Mouse (Mus musculus) right cerebral cortex, postnatal 25 days (tissue): Measurements from ENCODE around the gene Mettl16.

ENCODE experiments used
- DNase-seq: peaks from one replicate; pipeline ENCODE4 v3.0.0; 2022

Mettl16 gene

DNA sequence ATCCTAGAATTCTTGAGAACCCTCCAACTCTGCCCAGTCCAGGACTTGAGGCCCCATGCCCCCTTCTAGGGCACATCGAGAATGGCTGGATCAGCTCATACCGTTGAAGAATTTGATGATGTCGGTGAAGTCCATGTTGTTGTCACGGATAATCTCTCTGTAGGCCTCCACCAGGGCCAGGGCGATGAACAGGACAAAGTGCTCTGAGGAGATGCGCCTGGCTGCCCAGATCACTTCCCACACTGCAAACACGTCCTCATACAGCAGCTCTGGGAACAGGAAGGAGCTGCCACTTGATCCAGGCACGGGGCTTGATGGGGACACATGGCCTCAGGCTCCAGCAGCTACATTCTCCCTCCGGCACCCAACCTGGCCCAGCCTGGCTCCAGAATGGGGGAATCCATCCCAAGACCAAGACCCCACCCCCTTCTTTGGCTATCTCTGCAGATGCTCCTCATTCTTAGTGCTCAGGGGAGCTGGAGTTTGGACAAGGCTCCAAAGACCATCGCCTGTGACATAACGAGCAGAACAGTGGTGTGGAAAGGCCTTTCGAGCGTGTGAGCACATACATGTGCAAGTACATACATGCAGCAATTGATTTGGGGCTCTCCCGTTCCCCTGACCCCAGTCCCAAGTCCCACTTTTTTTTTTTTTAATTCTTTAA, 80.5 kb downstream of the Mettl16 start:
- no peak for DNase-seq

DNA sequence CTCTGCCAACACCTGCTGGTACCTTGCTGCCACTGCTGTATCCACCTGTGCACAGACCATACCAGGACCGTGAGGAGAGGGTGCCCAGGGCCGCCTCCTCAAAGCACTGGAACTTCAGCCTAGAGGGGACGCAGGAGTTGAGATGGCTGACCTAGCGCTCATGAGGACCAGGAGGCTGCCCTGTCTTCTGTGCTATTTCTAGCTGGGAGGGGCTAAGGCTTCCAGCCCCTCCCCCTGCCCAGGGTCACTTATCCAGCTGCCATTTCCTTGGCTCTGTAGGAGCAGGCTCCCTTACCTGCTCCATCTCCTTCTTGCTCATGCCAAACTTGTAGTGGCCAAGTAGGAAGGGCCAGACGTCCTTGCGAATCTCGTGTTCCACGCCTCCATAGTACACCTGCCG, 87.1 kb downstream of the Mettl16 start:
- DNase-seq: no peak

DNA sequence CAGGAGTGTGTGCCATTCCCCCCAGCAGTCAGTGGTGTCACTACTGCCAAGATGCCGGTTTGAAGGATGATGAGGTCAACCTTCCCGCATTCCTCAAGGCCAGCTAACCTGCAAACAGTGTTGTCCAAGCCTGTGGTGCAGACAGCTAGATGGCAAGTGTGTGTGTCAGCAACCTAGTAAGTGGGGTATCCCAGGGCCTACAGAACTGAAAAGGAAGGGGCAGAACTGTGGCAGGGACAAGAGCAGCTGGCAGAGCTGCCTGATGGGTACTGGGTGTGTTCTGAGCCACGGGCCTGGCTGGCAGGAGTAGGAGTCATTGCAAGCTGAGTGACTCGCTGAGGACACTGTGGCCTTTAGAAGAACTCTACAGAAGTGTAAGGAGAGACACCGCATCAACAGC, 91.5 kb downstream of the Mettl16 start:
- no peak for DNase-seq

DNA sequence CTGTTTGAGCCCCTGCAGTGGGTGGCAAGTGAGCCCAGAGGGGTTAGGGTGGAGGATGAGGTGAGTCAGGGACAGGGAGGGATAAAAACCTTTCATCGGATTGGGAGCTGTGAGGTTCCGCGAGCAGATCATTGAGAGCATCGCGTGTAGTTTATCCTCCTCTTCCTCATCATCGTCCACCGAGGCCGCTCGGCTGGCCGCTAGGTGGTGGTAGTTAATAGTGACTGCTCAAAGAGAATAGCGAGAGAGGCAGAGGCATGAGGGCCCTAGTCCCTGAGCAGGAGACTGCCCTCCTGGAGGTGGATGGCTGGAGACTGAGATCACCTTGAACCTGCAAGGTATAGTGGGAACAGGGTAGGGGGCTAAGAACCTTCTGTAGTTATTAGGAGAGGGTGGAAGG, 92.8 kb downstream of the Mettl16 start:
- no peak for DNase-seq

DNA sequence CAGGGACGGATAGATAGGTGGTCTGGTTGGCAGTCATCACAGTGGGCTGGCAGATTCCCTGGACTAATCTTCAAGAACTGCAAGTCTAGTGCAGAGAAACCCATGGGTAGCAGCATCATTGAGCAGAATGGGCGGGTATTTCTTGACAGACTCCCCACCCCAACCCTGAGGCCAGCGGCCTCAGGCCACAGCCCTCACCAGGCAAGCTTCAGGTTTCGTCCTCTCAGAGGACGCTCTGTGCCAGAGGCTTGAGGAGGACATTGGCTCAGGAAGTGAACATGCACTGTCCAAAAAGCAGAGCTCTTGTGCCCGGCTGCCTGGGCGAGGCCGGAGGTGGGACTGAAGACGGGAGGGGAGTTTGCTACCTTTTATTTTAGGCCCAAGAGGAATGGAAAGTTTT, 93.8 kb downstream of the Mettl16 start:
- no peak for DNase-seq

DNA sequence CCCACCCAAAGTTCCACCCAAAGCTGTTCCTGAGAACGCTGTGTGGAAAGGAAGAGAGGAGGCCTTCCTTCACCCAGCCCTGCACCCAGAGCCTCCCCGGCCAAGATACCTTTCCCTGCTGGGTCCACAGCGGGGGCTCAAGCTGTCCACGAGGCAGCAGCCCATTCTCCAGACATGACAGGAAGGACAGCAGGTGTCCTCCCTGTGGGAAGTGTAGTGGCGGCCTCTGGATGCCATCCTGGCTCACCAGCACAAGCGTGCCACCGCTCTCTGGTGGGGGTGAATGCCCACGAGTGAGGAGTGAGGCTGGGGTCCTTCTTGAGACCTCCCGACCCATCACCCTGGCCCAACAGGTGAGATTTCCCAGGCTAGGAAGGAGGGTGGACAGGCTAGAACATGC, 94.6 kb downstream of the Mettl16 start:
- DNase-seq: no peak

DNA sequence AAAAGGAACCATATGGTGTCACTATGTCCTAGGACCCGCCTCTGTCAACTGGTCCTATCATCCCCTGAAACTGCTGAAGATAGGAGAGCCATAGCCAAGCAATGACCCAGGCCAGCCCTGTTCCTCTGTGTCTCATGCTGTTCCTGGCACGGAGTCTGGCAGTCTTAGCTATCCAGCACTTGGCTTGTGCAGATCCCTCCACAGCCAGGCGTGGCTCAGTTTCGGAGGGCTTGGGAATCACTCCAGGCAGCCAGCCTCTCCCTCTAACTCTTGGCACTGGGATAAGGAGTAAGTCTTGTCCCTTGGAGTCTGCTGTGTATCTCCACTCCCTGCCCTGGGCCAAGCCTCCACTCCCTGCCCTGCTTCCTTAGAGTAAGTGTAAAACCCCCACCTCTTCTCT, 96.0 kb downstream of the Mettl16 start:
- peak; percentile 33 for DNase-seq

DNA sequence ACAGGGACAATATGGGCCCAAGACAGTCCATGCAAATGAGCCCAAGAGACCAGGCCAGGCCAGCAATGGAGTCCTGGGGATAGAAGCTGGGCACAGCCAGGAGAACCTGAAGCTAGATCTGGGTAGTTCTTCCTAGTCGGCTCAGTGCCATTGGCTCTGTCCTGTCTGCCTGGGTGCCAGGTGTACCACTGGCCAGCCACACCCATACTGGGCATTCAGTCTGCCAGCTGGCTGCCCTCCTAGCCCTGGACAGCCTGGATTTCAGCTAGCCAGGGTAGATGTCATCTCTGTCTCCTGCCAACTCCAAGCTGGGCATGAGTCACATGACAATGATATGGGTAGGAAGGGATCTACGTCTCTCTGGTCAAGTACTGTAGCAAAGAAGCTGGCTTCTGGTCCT, 96.6 kb downstream of the Mettl16 start:
- DNase-seq: no peak

DNA sequence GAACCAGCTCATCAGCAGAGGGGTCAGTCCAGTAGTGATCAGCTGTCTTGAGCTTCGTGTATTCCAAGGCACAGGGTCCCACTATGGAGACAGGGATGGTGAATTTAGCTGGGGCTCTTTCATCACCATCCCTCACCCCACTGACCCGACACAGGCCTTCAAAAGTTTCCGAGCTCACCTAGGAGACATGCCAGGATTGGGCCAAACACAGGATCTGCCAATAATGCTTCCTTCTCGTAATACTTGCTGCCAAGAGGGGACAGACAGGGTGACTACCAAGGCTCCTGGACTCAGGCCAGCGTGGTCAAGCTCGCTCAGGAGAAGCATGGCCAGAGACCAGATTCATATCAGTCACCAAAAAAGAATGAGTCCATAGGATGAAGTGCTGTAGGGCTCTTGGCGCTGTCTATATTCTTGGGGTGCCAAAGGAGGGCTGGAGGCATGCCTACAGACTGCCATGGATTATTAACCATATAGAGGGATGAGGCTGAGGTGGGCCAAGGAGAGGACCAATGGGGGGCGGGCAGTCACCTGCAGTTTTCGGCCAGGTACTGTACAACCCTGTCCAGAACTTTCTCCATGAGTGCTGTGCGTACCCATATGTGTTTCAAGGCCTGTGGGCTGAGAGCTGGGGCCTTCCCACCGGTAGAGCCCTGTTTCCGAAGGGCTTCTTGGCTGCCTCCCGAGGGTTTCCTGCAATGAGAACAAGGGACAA, 97.6 kb downstream of the Mettl16 start:
- DNase-seq: no peak

DNA sequence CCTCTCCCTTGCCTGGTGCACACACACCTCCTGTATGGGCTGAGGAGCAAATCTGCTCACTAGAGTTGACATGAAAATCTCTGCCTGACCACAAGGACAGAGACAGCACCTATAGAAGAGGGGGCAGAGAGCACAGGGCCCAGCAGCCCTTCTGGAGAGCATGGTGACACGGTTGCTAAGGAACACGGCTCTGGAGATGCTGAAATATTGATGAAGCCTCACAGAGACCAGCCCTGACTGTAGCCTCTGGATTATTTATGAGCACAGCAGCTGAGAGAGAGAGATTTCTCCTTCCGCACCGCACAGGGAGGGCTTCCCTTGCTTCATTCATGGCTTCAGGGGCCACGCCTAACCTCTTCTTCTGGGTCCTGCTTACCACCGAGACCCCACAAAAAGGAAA, 99.0 kb downstream of the Mettl16 start:
- DNase-seq: no peak

DNA sequence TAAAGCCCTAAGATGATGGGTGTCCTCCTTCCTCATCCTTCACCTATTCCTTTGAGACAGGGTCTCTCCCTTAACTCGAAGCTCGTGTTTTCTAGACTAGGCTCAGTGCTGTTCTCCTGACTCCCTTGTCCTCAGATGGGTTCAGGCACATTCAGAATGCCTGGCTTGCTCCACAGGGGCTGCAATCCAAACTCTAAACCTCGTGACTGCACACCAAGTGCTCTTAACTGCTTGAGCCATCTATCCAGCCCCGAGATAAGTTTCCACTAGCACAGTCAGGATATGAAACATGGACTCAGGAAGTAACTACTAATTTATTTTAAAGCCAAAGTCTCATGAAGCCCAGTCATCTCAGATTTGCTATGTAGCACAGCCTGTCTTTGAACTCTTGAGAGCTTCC, 99.9 kb downstream of the Mettl16 start:
- no peak for DNase-seq

DNA sequence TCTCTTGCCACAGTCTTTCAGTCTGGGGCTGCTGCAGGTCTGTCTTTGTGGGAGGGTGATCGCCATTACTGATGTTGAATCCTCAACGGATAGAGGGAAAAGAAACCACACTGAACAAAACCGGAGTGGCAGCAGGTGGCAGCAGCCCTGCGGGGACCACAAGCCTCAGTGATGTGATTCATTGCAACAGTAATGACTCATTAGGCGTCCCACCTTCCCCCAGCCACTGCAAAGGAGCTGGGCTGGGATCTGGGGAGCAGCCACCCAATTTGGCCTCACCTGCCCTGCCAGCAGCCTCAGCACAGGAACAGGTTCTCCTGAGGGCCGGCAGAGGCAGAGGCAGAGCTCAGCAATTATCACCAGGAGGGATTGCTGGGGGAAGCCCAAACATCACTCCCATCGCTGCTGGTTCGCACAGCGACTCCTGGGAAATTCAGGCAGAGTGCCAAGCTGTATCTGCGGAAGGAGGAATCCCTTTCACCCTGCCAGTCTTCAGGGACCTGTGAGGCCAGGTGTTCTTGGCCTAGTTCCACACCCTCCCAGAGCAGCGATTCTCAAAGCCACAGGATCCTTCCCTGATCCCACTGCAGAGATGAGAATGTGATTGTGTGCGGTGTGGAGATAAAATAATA, 100.5 kb downstream of the Mettl16 start:
- peak; percentile 70 for DNase-seq

DNA sequence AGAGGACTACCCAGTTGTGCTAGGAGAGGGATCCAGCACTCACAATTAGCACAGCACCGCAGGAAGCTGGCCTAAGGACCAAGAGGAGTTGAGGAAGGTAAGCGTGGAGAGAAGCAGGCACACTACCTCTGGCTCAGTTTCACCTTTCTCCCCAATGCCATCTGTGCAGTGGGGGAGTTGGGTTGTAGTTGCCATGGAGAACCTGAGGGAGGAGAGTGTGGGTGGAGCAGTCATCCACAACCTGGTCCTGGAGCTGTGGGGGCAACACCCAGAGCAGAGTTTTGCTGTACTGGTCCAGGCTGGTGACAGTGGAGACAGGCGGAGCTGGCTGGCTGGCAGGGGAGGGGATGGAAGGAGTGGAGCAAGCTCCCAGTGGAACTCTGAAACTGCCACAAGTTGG, 104.0 kb downstream of the Mettl16 start:
- DNase-seq: peak; percentile 51

DNA sequence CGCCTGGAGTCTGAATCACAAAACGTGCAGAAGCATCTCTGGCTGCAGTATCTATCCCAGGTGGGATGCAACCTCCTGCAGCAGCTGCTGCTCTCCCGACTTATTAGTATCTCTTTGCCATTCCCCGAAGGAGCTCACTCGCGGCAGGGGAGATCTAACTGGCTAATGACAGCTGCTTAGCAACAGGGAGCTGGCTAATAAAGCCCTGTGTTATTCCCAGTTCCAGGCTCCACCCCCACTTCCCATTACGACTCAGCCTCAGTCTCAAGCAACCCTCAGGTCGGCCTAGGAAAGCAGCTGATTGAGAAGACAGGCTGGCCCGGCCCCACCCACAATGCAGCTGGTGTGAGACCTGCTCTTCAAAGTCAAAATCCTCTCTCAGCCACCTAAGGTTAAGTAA, 106.2 kb downstream of the Mettl16 start:
- peak; percentile 59 for DNase-seq
